Mouse (Mus musculus) lung, postnatal 0 days (tissue): ENCODE data around the gene Ncdn. TPM values are rescaled to one million over a fixed set of nuclear protein-coding genes. Genes with fewer than 3 reads are reported as not detected.

Experiments
- ATAC-seq: fragments of 200-750 bp; cut with Nextera tagmentation; 2 replicates; pipeline ENCODE4 v1.8.0; 2017; ENCODE audit warnings: moderate library complexity
- DNase-seq: peaks from one replicate; pipeline ENCODE4 v3.0.0-alpha.2; 2016; ENCODE audit warnings: low spot score
- H3K27ac ChIP-seq: fragments of 300-500 bp; sonication (generic); 2 replicates; pipeline ENCODE4 v1.5.1; 2014; ENCODE audit warnings: antibody characterized with exemption, mild to moderate bottlenecking, low read length, mixed read lengths
- H3K27me3 ChIP-seq: fragments of 300-500 bp; sonication (generic); replicated peaks from 2 replicates; pipeline ENCODE4 v1.6.1; 2014; ENCODE audit warnings: low read length, mixed read lengths; ENCODE audit not compliant: insufficient read depth
- H3K36me3 ChIP-seq: fragments of 300-500 bp; sonication (generic); 2 replicates; pipeline ENCODE4 v1.6.1; 2014; ENCODE audit warnings: low read length, mixed read lengths; ENCODE audit not compliant: insufficient read depth
- H3K4me1 ChIP-seq: fragments of 300-500 bp; sonication (generic); 2 replicates; pipeline ENCODE4 v1.6.1; 2014; ENCODE audit warnings: antibody characterized with exemption, low read depth, low read length, mixed read lengths; ENCODE audit not compliant: insufficient read depth
- H3K4me2 ChIP-seq: fragments of 300-500 bp; sonication (generic); replicated peaks from 2 replicates; pipeline ENCODE4 v1.6.1; 2014; ENCODE audit warnings: low read depth, mild to moderate bottlenecking, low read length, moderate library complexity, mixed read lengths
- H3K4me3 ChIP-seq: fragments of 300-500 bp; sonication (generic); 2 replicates; pipeline ENCODE4 v1.5.1; 2014; ENCODE audit warnings: low read depth, low read length
- H3K9ac ChIP-seq: fragments of 300-500 bp; sonication (generic); replicated peaks from 2 replicates; pipeline ENCODE4 v1.6.1; 2014; ENCODE audit warnings: low read depth, mild to moderate bottlenecking
- H3K9me3 ChIP-seq: fragments of 300-500 bp; sonication (generic); 2 replicates; pipeline ENCODE4 v1.6.1; 2016; ENCODE audit warnings: low read length, mixed read lengths
- CTCF ChIP-seq: IDR thresholded peaks from 2 replicates; pipeline ENCODE4 v1.5.1; 2016; ENCODE audit warnings: antibody characterized with exemption, mild to moderate bottlenecking
- EP300 ChIP-seq: IDR thresholded peaks from 2 replicates; pipeline ENCODE4 v1.6.1; 2016; ENCODE audit warnings: antibody characterized with exemption, mild to moderate bottlenecking, control low read depth
- WGBS: fragments of 180-500 bp; shearing (Covaris S2); extraction: QIAGEN DNeasy Blood & Tissue Kit; methylation state at CpG from one replicate; pipeline ENCODE4 v1.1.7; 2014; 5-methylcytosine and 5-hydroxymethylcytosine counted together
- polyA plus RNA-seq: library from polyadenylated mRNA; unstranded; fragments of >200 nt; fragmentation: Nextera tagmentation; extraction: Ambion mirVana; gene quantifications from 2 replicates; pipeline ENCODE4 v1.2.1, GENCODE M21; 2015

Ncdn gene
- polyA plus RNA-seq, 1 experiment from 2014 or later: 12.3 TPM

- Histone ChIP-seq H3K4me3 (no peak overlapping the region), H3K27me3 (no peaks in the 10 kb centered on the region), H3K9ac (no peak overlapping the region), H3K4me1 (peaks cover 10% of the 10 kb centered on the region; the same call in 1 of the 2 replicates), H3K9me3 (no peaks in the 10 kb centered on the region), H3K4me2 (no peak overlapping the region), H3K36me3 (peaks cover 11% of the 10 kb centered on the region; the same call in 1 of the 2 replicates), H3K27ac (no peak overlapping the region)
- ATAC-seq (no peak), DNase-seq (no peak)
- TF ChIP-seq CTCF (no peak), EP300 (no peak)
- WGBS: 83% methylated on average over 11 of the region's 11 CpGs
Measured at GRCm38 (mm10) chr4:126749553-126749952, 3.7 kb downstream of the Ncdn start.

- Histone ChIP-seq H3K27me3 (no peaks in the 10 kb centered on the region), H3K9ac (no peak overlapping the region), H3K4me1 (peaks cover 10% of the 10 kb centered on the region; the same call in 1 of the 2 replicates), H3K36me3 (peaks cover 11% of the 10 kb centered on the region; the same call in 1 of the 2 replicates), H3K4me2 (no peak overlapping the region), H3K27ac (no peak overlapping the region), H3K9me3 (no peaks in the 10 kb centered on the region), H3K4me3 (no peak overlapping the region)
- DNase-seq: no peak
- TF ChIP-seq EP300 (no peak), CTCF (no peak)
- ATAC-seq: no peak
- 94% methylated on average over 8 of the region's 8 CpGs for WGBS
Measured at GRCm38 (mm10) chr4:126748381-126748780, 4.9 kb downstream of the Ncdn start.

- no peak for ATAC-seq
- no peaks in the 10 kb centered on the region for H3K27me3 ChIP-seq
- no peak overlapping the region for H3K27ac ChIP-seq
- no peaks in the 10 kb centered on the region for H3K9me3 ChIP-seq
- no peak overlapping the region for H3K4me2 ChIP-seq
- peaks cover 11% of the 10 kb centered on the region; the same call in 1 of the 2 replicates for H3K36me3 ChIP-seq
- H3K4me1 ChIP-seq: no peaks in the 10 kb centered on the region
- 72% methylated on average over 10 of the region's 10 CpGs for WGBS
- no peak for DNase-seq
- no peak overlapping the region for H3K9ac ChIP-seq
- H3K4me3 ChIP-seq: no peak overlapping the region
- TF ChIP-seq CTCF (no peak), EP300 (no peak)
Measured at GRCm38 (mm10) chr4:126746194-126746840, 6.9 kb downstream of the Ncdn start.

GRCm38 (mm10) chr4:126745506-126746193 lies 7.6 kb downstream of the Ncdn start:
- peaks cover 11% of the 10 kb centered on the region; the same call in 1 of the 2 replicates for H3K36me3 ChIP-seq
- no peaks in the 10 kb centered on the region for H3K27me3 ChIP-seq
- DNase-seq: peak; percentile 50
- TF ChIP-seq CTCF: peak; percentile 70
- no peak for TF ChIP-seq EP300
- 48% methylated on average over 13 of the region's 13 CpGs for WGBS
- H3K4me2 ChIP-seq: no peak overlapping the region
- H3K9me3 ChIP-seq: no peaks in the 10 kb centered on the region
- ATAC-seq: no peak
- no peak overlapping the region for H3K27ac ChIP-seq
- H3K4me1 ChIP-seq: no peaks in the 10 kb centered on the region
- H3K9ac ChIP-seq: no peak overlapping the region
- no peak overlapping the region for H3K4me3 ChIP-seq

- TF ChIP-seq EP300 (no peak), CTCF (no peak)
- no peak for ATAC-seq
- WGBS: 94% methylated on average over 14 of the region's 14 CpGs
Measured at GRCm38 (mm10) chr4:126744831-126745230, 8.4 kb downstream of the Ncdn start.

GRCm38 (mm10) chr4:126743713-126744112 lies 9.5 kb downstream of the Ncdn start:
- no peak for DNase-seq

More at GRCm38 (mm10) chr4:126744831-126745230, 8.4 kb downstream of the Ncdn start:
- H3K27me3 ChIP-seq: no peaks in the 10 kb centered on the region
- no peak overlapping the region for H3K4me2 ChIP-seq
- no peaks in the 10 kb centered on the region for H3K4me1 ChIP-seq
- H3K4me3 ChIP-seq: no peak overlapping the region
- H3K9ac ChIP-seq: no peak overlapping the region
- no peak for DNase-seq
- no peak overlapping the region for H3K27ac ChIP-seq
- H3K36me3 ChIP-seq: peaks cover 11% of the 10 kb centered on the region; the same call in 1 of the 2 replicates
- no peaks in the 10 kb centered on the region for H3K9me3 ChIP-seq

More at GRCm38 (mm10) chr4:126743713-126744112, 9.5 kb downstream of the Ncdn start:
- TF ChIP-seq EP300 (no peak), CTCF (no peak)
- Histone ChIP-seq H3K4me2 (no peak overlapping the region), H3K4me1 (no peaks in the 10 kb centered on the region), H3K4me3 (no peak overlapping the region), H3K9ac (no peak overlapping the region), H3K27ac (no peak overlapping the region), H3K9me3 (no peaks in the 10 kb centered on the region), H3K27me3 (no peaks in the 10 kb centered on the region), H3K36me3 (peaks cover 7% of the 10 kb centered on the region; the same call in 1 of the 2 replicates)
- 26% methylated on average over 11 of the region's 11 CpGs for WGBS
- ATAC-seq: no peak
